Mouse (Mus musculus) stomach, postnatal 0 days (tissue): ENCODE results near the gene S100a2. TPM values are rescaled to one million over a fixed set of nuclear protein-coding genes. Genes with fewer than 3 reads are reported as not detected.
A peak's percentile ranks its signal among the peaks of the same experiment; 100 is the strongest.

Experiments
- ATAC-seq: fragments of 200-750 bp; cut with Nextera tagmentation; 2 replicates; pipeline ENCODE4 v1.8.0; 2017; ENCODE audit not compliant: low FRiP score, low TSS enrichment
- DNase-seq: peaks from one replicate; pipeline ENCODE4 v3.0.0-alpha.2; 2016; ENCODE audit warnings: low spot score
- H3K27ac ChIP-seq: fragments of 300-500 bp; sonication (generic); replicated peaks from 2 replicates; pipeline ENCODE4 v1.5.1; 2014; ENCODE audit warnings: mild to moderate bottlenecking, control low read depth
- H3K27me3 ChIP-seq: fragments of 300-500 bp; sonication (generic); 2 replicates; pipeline ENCODE4 v1.6.1; 2014; ENCODE audit warnings: low read length; ENCODE audit not compliant: control insufficient read depth, insufficient read depth
- H3K36me3 ChIP-seq: fragments of 300-500 bp; sonication (generic); 2 replicates; pipeline ENCODE4 v1.6.1; 2014; ENCODE audit warnings: low read length, mixed read lengths; ENCODE audit not compliant: control insufficient read depth, insufficient read depth
- H3K4me1 ChIP-seq: fragments of 300-500 bp; sonication (generic); replicated peaks from 2 replicates; pipeline ENCODE4 v1.6.1; 2014; ENCODE audit warnings: antibody characterized with exemption; ENCODE audit not compliant: control insufficient read depth, insufficient read depth
- H3K4me2 ChIP-seq: fragments of 300-500 bp; sonication (generic); replicated peaks from 2 replicates; pipeline ENCODE4 v1.6.1; 2014; ENCODE audit warnings: low read depth, mild to moderate bottlenecking, control low read depth, moderate library complexity
- H3K4me3 ChIP-seq: fragments of 300-500 bp; sonication (generic); 2 replicates; pipeline ENCODE4 v1.5.1; 2014; ENCODE audit warnings: low read depth, low read length, control low read depth
- H3K9ac ChIP-seq: fragments of 300-500 bp; sonication (generic); 2 replicates; pipeline ENCODE4 v1.6.1; 2014; ENCODE audit warnings: mild to moderate bottlenecking, low read length, control low read depth, mixed read lengths
- H3K9me3 ChIP-seq: fragments of 300-500 bp; sonication (generic); 2 replicates; pipeline ENCODE4 v1.6.1; 2016; ENCODE audit warnings: low read length; ENCODE audit not compliant: control insufficient read depth
- CTCF ChIP-seq: IDR thresholded peaks from 2 replicates; pipeline ENCODE4 v1.5.1; 2016; ENCODE audit warnings: antibody characterized with exemption, low read depth, mild to moderate bottlenecking, moderate library complexity
- EP300 ChIP-seq: optimal IDR thresholded peaks from 2 replicates; pipeline ENCODE3; 2016; ENCODE audit warnings: antibody characterized with exemption
- WGBS: fragments of 180-500 bp; shearing (Covaris S2); extraction: QIAGEN DNeasy Blood & Tissue Kit; methylation state at CpG from one replicate; pipeline ENCODE4 v1.1.7; 2014; 5-methylcytosine and 5-hydroxymethylcytosine counted together
- polyA plus RNA-seq: library from polyadenylated mRNA; unstranded; fragments of >200 nt; fragmentation: Nextera tagmentation; extraction: Ambion mirVana; gene quantifications from 2 replicates; pipeline ENCODE4 v1.2.1, GENCODE M21; 2015

The S100a2 gene
- polyA plus RNA-seq, 1 experiment from 2014 or later = 0.65 TPM

DNA sequence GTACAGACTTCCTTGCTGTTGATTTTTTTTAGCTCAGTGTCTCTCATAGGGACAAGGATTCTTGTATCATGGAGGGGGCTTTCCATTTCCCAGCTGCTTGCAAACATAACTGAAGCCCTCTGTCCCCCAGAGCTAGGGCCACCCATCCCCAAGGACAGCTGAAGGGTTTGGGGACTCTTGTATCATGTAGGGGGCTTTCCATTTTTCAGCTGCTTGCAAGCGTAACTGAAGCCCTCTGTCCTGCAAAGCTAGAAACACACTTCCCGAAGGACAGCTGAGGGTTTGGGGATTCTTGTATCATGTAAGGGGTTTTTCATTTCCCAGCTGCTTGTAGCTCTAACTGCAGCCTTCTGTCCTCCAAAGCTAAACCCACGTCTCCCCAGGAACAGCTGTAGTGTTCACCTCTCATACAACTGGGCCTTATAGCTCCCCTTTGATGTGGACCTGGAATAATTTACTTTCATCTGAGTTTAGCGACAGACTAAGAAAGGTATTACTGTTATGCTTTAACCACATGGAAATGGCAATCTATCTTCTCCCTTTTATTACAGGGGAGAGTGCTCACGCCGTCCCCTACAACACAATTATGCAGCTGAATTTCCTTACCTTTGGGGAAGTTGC lies 29.9 kb upstream of the S100a2 start, which contains the start of gene S100a3:
S100a3 (plus strand) TSS at position 571 of the 621 bp plus-strand sequence.
- no peak within 1 kb of the TSS for H3K9ac ChIP-seq
- no peak for ATAC-seq
- H3K27ac ChIP-seq = no peak within 1 kb of the TSS
- no peaks in the 10 kb centered on the region for H3K27me3 ChIP-seq
- no peak within 1 kb of the TSS for H3K4me3 ChIP-seq
- WGBS = 68% methylated on average over 6 of the region's 6 CpGs
- H3K9me3 ChIP-seq = no peaks in the 10 kb centered on the region
- H3K4me2 ChIP-seq = no peak within 1 kb of the TSS
- no peak for DNase-seq
- no peaks in the 10 kb centered on the region for H3K4me1 ChIP-seq
- no peaks in the 10 kb centered on the region for H3K36me3 ChIP-seq
- TF ChIP-seq CTCF (no peak), EP300 (no peak)

DNA sequence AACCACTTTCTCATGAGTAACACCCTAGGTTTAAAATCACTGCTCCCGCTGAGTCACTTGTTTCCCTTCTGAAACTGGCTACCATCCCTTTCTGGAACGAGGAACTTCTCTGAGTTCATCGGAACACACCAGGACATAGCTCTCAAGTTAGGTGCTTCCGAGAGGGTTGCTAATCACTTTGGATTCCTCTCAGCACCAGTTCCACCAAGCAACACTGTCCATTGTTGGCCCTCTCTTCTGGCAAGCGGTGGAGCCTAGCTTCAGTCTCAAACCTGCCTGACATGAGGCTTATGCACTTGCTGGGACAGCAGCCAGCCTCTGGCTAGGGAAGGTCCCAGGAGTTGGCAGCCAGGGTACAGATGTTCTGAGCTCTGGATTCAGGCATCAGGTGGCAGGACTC lies 15.4 kb upstream of the S100a2 start:
- Histone ChIP-seq H3K36me3 (no peaks in the 10 kb centered on the region), H3K9ac (0 out of 2 replicates have a peak overlapping the region, but pooled peaks have one; percentile 31), H3K4me2 (no peak overlapping the region), H3K27me3 (no peaks in the 10 kb centered on the region), H3K4me3 (no peak overlapping the region), H3K4me1 (no peaks in the 10 kb centered on the region), H3K9me3 (no peaks in the 10 kb centered on the region), H3K27ac (peak overlapping the region; percentile 71)
- no peak for DNase-seq
- TF ChIP-seq EP300 (no peak), CTCF (no peak)
- WGBS = 65% methylated on average over 5 of the region's 5 CpGs
- ATAC-seq = 0 out of 2 replicates have a peak, but pooled peaks have one; percentile 15

DNA sequence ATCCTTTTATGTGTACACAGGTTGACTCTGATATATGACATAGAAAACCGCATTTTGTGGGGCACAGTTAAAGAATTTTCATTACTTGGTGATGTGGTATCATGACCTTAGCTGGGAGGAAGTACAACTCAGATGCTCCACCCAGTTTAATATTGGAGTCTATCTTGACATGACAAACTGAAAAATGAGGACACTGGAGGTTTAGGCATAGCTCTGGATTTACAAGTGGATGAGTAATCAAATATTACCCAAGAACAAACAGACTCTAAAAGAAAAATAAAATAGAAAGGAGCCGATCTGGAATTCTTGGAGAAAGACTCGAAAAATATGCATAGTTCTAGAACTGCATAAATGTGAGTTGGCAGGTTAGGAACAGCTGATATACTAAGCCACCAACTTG lies 14.7 kb upstream of the S100a2 start:
- Histone ChIP-seq H3K27ac (peak overlapping the region; percentile 71; the same call in 1 of the 2 replicates), H3K9me3 (no peaks in the 10 kb centered on the region), H3K4me3 (no peak overlapping the region), H3K27me3 (no peaks in the 10 kb centered on the region), H3K9ac (no peak overlapping the region), H3K36me3 (no peaks in the 10 kb centered on the region), H3K4me2 (no peak overlapping the region), H3K4me1 (no peaks in the 10 kb centered on the region)
- WGBS = 51% methylated on average over 3 of the region's 3 CpGs
- ATAC-seq = no peak
- no peak for DNase-seq
- TF ChIP-seq EP300 = no peak
- TF ChIP-seq CTCF = no peak

DNA sequence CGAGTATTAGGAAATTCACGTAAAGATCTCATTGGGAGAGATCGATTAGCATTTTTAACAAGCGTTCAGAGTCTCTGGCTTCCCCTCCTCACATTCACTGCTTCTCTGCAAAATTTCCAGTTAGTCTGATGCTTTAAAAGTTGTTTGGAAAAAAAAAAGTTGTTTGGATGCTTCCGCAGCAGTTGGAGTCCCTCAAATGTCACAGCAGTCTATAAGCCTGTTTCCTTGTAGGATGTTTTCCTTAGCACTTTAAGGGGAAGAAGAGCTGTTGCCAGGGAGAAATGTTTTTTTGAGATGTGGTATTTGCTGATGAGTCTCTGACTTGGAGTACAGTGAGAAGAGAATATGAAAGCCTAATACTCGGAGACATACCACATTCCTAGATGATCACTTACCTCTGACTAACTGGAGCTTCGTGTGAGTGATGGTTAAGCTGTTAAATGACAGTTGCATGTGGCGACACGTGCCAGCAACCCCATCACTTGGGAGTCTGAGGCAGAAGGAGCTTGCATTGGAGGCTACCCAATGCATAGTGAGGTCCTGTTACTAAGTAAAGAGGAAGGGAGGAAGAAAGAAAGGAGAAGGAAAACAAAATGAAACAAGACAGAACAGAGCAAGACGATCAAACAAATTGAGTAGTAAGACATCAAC lies 13.6 kb upstream of the S100a2 start:
- ATAC-seq (no peak), DNase-seq (no peak)
- TF ChIP-seq CTCF = no peak
- TF ChIP-seq EP300 = no peak
- H3K4me2 ChIP-seq = no peak overlapping the region
- no peak overlapping the region for H3K9ac ChIP-seq
- H3K4me1 ChIP-seq = no peaks in the 10 kb centered on the region
- WGBS = 51% methylated on average over 10 of the region's 10 CpGs
- no peak overlapping the region for H3K4me3 ChIP-seq
- H3K27ac ChIP-seq = no peak overlapping the region
- no peaks in the 10 kb centered on the region for H3K9me3 ChIP-seq
- no peaks in the 10 kb centered on the region for H3K36me3 ChIP-seq
- no peaks in the 10 kb centered on the region for H3K27me3 ChIP-seq

DNA sequence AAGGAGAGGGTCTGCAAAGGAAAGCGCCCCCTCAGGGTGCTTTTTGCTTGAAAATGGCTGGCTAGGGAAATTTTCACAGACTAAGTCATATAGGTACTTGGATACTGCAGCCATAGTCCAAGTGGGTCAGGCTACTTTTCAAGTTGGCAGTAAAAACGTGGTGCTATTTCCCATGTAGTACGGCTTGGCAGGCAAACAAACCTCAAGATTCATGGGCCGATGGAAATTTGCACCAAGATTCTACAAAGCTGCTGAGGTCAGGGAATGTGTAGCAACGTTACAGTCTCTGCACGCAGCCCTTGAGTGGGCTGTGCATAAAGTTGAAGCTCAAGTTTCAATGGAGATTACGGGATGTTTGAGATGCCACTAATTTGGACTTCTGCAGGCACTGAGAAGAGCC lies 10.6 kb upstream of the S100a2 start:
- Histone ChIP-seq H3K4me3 (no peak overlapping the region), H3K4me2 (no peak overlapping the region), H3K4me1 (no peaks in the 10 kb centered on the region), H3K36me3 (no peaks in the 10 kb centered on the region), H3K27ac (no peak overlapping the region), H3K9ac (no peak overlapping the region), H3K27me3 (no peaks in the 10 kb centered on the region), H3K9me3 (no peaks in the 10 kb centered on the region)
- no peak for DNase-seq
- ATAC-seq = no peak
- 61% methylated on average over 7 of the region's 7 CpGs for WGBS
- TF ChIP-seq EP300 (no peak), CTCF (no peak)

DNA sequence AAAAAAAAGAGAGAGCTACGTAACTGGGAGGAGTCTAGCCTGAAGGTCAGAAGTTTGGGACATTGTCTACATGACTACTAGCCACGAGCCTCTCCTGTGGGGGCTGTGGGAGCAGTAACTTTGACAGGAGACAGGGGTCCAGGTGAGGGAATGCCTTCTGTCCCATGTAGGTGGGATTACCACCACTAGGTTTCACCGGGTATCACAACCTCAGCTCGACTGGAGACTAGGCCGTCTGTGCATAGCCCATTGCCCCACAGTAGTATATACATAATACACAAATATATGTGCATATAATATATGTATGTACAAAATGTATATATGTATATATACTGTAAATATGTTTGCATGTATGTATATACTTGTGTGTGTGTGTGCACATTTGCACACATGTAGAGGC lies 8.9 kb upstream of the S100a2 start:
- TF ChIP-seq EP300 (no peak), CTCF (no peak)
- H3K9me3 ChIP-seq = no peaks in the 10 kb centered on the region
- no peak for ATAC-seq
- DNase-seq = no peak
- no peaks in the 10 kb centered on the region for H3K27me3 ChIP-seq
- 95% methylated on average over 5 of the region's 5 CpGs for WGBS
- no peak overlapping the region for H3K27ac ChIP-seq
- H3K36me3 ChIP-seq = no peaks in the 10 kb centered on the region
- no peak overlapping the region for H3K4me3 ChIP-seq
- H3K9ac ChIP-seq = no peak overlapping the region
- H3K4me2 ChIP-seq = no peak overlapping the region
- no peaks in the 10 kb centered on the region for H3K4me1 ChIP-seq
